Mouse (Mus musculus) cerebellum, adult 11 months (tissue): ENCODE results near the gene Aldh5a1.

Experiments used
- DNase-seq: peaks from one replicate; pipeline ENCODE4 v3.0.0; 2022

The Aldh5a1 gene

DNA sequence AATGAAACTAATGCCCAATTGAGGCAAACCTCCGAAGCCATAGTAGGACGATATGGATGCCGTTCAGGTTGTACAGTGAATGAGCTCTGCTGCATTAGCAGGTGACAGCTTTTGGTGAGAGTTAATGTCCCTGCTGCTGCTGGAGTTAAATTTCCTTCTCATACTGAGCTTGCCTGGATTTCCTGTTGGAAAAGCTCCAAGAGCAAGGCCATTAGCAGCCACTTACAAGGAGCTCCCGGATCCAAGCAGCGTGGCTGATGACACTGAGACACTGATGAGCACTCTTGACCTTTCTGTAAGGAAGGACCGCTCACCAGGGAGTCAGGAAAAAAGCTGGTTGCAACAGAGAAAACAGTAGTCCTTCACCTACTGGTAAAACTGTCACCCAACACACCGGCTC lies 75.4 kb downstream of the Aldh5a1 start:
- DNase-seq = no peak

- no peak for DNase-seq
These were observed 76.4 kb downstream of the Aldh5a1 start for GRCm38 (mm10) chr13:24861084-24861483.

GRCm38 (mm10) chr13:24859115-24859514 lies 78.3 kb downstream of the Aldh5a1 start:
- DNase-seq = no peak
